Mouse (Mus musculus) left cerebral cortex, adult 2 months (tissue): ENCODE measurements around the gene Syt12. TPM values are rescaled to one million over a fixed set of nuclear protein-coding genes. Genes with fewer than 3 reads are reported as not detected.

Source experiments
- DNase-seq, 2 experiments: peaks; one replicate each; pipeline ENCODE4 v3.0.0; 2021 to 2022; ENCODE audit warnings: low spot score in 2 of 2, mixed read lengths in 1 of 2; ENCODE audit errors: extremely low spot score in 1 of 2
- H3K27ac ChIP-seq: fragments of 200-600 bp; 2 replicates; pipeline ENCODE4 v1.8.1; 2022
- H3K4me3 ChIP-seq: fragments of 200-600 bp; 2 replicates; pipeline ENCODE4 v1.8.1; 2022
- CTCF ChIP-seq: fragments of 200-600 bp; IDR thresholded peaks from 2 replicates; pipeline ENCODE4 v1.8.1; 2022; ENCODE audit warnings: antibody characterized with exemption, mild to moderate bottlenecking, moderate library complexity
- intact Hi-C: fragments of 180-260 bp; cut with DNase I; formaldehyde crosslinking; loops from one replicate; pipeline ENCODE4 v1.15.1; 2025
- total RNA-seq, 2 experiments: library from RNA; stranded (reverse); gene quantifications; 2 replicates each; pipeline ENCODE4 v1.2.3; 2021

Gene Syt12
- total RNA-seq, 2 experiments from 2014 or later = 36.8 to 39.8 TPM

DNA sequence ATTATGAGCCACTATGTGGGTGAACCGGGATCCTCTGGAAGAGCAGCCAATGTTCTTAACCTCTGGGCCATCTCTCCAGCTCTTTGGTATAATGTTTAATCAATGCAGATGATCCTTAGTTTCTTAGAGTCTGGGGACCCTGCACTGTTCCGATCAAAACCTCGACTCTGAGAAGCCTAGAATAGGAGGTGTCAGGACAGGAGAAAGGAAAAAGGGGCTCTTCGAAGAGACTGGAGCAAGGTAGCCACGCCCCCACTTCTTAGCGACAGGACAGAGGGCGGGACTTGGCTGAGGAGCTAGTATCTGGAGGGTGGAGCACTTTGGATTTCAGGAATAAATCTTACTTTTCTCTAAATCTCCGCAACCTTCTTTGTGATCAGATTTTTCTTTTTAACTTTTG lies 37.0 kb downstream of the Syt12 start:
- no peak for TF ChIP-seq CTCF
- H3K27ac ChIP-seq = no peak overlapping the region
- intact Hi-C loops = loop anchor here (5.0 kb wide), 1 partner anchor 103 kb away; no protein-coding TSS in a partner anchor
- no peak for DNase-seq
- H3K4me3 ChIP-seq = no peak overlapping the region

DNA sequence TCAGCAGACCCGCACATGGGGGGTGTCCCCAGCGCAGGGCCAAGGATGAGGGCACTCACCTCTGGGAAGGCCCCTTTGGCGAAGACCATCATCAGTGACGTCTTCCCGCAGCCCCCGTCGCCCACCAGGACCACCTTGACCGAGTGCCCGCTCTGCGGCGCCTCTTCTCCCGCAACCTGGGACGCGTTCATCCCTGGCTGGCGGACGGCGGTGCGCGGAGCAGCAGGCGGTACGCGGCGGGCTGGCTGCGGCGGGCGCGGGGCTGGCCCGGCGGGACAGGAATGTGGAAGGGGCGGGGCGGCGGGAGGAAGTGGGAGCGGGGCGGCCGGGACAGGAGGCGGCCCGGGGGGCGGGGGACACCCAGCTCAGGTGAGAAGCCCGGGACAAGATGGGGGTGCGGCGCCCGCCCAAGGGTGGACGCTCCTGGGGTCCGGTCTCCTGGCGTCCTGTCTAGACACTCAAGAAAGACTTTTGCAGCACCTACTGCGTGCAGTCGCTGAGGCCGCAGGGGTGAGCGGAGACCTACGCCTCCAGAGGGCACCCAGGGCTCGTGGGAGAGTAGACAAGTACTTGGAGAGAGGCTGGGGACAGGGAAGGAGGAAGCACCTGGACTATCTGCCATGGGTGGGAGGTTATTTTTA lies 38.0 kb downstream of the Syt12 start, which contains the start of gene Rhod:
Rhod (minus strand) TSS at position 272 of the 641 bp plus-strand sequence.
- intact Hi-C loops = no loop called here
- no peak for TF ChIP-seq CTCF
- Histone ChIP-seq H3K4me3 (peak within 1 kb of the TSS; percentile 44), H3K27ac (no peak within 1 kb of the TSS)
- no peak for DNase-seq

DNA sequence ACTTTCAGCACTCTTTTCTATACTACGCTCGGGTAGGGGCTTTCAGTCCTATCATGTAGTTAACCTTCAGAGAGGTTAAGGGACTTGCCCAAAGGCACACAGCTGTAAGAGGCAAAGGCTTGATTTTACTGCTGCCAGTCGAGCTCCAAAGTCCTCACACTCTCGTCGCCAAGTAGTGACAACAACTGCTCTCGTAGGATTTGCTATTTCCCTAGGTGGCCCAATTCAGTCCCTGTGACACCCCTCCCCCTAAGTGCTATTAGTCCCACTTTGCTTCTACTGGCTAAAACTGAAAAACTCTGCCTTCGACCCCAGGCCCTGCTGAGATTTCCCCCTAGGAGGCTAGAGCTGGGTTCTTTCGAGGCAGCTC lies 38.5 kb downstream of the Syt12 start:
- Histone ChIP-seq H3K27ac (no peak overlapping the region), H3K4me3 (peak overlapping the region; percentile 44)
- no peak for TF ChIP-seq CTCF
- no peak for DNase-seq
- intact Hi-C loops = no loop called here

DNA sequence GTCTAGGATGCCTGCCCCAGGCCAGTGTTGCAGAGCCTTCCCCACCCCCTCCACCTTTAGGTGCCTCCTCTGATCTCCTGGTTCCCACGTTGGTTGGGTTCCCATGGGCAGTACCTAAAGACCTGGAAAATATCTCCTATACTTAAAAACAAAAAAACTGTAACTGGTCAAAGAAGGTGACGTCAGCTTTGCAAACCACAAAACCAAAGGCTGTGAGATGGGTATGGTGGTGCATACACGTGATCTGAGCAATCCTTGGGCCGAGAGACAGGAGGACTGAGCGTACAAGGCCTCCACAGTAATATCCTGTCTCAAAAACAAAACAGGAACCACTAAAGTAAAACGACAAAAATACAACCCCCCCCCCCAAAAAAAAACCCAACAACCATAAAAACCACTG lies 39.4 kb downstream of the Syt12 start:
- no peak for DNase-seq
- intact Hi-C loops = no loop called here
- no peak for TF ChIP-seq CTCF
- H3K4me3 ChIP-seq = no peak overlapping the region
- H3K27ac ChIP-seq = no peak overlapping the region

DNA sequence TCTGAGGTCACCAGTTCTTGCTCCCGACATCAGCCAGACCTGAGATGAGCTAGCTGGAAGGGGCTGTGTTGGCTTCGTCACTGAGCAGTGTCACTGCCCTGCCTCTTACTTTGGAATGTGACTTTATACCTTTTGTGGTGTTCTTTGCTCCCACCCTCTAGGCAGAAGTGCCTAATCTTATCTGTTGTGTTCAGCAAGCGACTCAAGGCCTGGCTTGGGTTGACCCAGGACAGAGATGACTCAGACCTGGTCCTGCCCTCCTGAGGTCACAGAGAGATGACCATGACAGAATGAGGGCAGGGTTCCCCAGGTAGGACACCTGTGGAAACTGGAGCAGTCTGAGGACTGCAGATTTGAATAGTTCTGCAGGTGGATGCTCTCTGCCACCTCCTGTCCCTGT lies 41.0 kb downstream of the Syt12 start:
- Histone ChIP-seq H3K4me3 (no peak overlapping the region), H3K27ac (no peak overlapping the region)
- no peak for TF ChIP-seq CTCF
- no peak for DNase-seq
- intact Hi-C loops = no loop called here

DNA sequence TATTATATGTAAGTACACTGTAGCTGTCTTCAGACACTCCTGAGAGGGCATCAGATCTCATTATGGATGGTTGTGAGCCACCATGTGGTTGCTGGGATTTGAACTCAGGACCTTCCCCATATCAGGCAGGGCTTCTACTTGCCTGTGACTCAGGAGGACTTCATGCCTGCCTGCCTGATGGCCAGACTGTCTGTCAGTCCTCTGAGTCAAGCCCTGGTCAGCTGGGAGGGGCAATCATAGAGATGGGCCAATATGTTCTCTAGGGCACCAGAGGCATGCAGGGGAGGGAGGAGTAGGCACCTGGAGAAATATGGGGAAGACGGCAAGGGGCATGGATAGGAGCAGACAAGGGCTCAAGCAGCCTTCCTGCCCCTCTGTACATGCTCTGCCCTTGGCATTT lies 42.2 kb downstream of the Syt12 start:
- no peak for DNase-seq
- H3K4me3 ChIP-seq = no peak overlapping the region
- no peak overlapping the region for H3K27ac ChIP-seq
- intact Hi-C loops = no loop called here
- no peak for TF ChIP-seq CTCF

DNA sequence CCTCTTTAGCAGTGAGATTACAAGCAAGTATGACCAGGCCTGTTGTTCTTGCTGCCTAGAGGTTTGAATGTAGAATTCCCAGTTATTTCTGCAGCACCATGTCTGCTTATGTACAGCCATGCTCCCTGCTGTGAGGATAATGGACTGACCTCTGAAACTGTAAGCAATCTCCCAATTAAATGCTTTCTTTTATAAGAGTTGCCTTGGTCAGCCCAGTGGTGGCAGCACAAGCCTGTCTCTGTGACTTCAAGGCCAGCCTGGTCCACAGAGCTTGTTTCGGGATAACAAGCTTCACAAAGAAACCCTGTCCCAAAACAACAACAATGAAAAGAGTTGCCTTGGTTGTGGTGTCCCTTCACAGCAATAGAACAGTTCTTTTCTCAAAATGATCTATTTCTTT lies 43.5 kb downstream of the Syt12 start:
- TF ChIP-seq CTCF = no peak
- no peak overlapping the region for H3K4me3 ChIP-seq

DNA sequence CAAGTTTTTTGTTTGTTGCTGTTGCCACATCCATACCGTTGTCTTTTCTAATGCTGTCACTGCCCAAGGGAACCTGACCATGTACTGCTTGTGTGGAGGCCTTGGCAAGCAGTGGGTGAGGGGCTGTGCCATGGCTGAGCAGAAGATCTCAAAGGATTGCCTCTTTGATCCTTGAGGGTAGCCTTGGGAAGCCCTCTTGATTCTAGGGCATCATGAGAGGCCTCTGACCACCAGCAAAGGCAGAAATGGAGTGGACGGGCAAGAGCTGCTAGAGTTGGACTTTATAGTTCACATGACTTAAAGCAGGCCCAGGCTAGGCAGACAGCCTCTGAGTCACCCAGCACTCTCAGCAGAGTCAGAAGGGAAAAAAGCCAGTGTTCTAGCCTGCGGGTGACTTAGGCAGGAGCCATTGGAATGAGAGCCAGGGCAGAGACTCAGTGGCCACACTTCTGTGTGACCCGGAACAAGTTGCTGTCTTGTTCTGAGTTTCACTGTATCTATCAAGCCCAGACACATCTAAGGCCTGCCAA lies 47.1 kb downstream of the Syt12 start:
- H3K4me3 ChIP-seq = no peak overlapping the region
- no peak for DNase-seq
- TF ChIP-seq CTCF = no peak
- H3K27ac ChIP-seq = no peak overlapping the region
- intact Hi-C loops = no loop called here

More for the DNA sequence above, 43.5 kb downstream of the Syt12 start:
- no peak overlapping the region for H3K27ac ChIP-seq
- DNase-seq = no peak
- intact Hi-C loops = no loop called here

DNA sequence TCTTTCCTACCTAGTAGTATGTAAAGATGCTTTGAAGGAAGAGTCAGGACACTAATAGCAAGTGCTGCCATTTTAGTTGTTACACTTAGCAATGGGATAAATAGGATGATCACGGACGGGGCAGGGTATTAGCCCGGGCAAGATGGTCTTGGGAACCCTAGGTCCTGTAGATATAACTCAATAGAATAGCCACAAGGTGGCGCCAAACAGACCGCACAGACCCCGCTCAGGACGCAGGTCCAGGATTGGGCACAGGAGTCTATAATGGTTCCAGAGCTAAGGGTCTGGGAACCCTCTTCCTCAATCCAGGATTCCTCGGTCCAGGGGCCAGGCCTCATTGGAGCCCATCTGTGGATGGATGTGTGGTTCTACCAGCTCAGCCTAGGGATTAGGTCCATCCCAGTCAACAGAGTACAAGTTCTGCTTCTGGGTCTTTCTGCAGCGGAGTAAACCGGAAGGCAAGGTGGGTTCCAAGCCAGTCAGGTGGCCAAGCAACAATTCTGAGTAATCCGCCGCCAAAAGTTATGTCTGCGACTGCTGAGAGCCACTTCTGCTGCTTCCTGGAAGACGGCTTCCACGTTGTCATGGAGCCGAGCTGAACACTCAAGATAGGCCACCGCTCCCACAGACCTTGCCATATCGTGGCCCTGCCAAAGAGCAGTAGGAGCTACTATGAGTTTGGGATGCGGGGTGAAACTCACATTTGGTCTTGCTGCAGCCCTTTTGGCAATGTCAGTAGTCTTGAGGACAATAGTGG lies 51.5 kb downstream of the Syt12 start:
- intact Hi-C loops = no loop called here
- Histone ChIP-seq H3K4me3 (no peak overlapping the region), H3K27ac (no peak overlapping the region)
- TF ChIP-seq CTCF = peak; percentile 61
- no peak for DNase-seq

DNA sequence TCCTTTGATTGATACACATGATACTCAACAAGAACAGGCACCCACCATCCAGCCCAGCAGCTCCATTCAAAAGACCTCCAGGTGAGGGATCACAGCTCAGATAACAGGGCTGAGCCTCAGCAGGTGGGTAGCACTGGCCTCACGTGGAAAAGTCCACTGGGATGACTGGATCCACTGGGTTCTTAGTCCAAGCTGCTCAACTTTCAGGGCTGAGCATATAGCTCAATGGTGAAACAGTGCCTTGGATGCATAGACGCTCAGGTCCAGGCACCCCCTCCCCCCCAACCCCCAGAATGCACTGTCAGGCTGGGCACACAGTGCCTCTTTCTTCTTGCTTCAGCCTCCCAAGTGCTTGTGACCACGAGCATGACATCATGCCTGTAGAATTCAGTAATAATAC lies 54.2 kb downstream of the Syt12 start:
- TF ChIP-seq CTCF = no peak
- Histone ChIP-seq H3K27ac (no peak overlapping the region), H3K4me3 (no peak overlapping the region)
- intact Hi-C loops = no loop called here
- DNase-seq = no peak

DNA sequence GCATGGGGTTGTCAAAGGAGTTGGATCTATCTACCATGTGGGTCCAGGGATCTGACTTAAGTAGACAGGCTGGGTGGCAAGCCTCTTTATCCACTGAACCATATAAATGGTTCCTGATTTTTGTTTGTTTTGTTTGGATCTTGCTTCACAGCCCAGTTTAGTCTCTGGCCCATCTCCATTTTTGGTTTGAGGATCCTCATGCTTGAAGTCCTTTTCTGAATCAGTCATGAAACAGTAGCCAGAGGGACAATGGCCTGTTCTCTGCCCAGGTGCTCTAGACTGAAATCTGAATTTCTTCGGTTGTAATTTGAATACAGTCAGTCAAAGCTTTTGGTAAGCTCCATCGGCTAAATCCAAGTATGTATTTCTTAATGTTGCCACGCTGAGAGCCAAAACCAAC lies 54.7 kb downstream of the Syt12 start:
- intact Hi-C loops = no loop called here
- DNase-seq = no peak
- TF ChIP-seq CTCF = no peak

DNA sequence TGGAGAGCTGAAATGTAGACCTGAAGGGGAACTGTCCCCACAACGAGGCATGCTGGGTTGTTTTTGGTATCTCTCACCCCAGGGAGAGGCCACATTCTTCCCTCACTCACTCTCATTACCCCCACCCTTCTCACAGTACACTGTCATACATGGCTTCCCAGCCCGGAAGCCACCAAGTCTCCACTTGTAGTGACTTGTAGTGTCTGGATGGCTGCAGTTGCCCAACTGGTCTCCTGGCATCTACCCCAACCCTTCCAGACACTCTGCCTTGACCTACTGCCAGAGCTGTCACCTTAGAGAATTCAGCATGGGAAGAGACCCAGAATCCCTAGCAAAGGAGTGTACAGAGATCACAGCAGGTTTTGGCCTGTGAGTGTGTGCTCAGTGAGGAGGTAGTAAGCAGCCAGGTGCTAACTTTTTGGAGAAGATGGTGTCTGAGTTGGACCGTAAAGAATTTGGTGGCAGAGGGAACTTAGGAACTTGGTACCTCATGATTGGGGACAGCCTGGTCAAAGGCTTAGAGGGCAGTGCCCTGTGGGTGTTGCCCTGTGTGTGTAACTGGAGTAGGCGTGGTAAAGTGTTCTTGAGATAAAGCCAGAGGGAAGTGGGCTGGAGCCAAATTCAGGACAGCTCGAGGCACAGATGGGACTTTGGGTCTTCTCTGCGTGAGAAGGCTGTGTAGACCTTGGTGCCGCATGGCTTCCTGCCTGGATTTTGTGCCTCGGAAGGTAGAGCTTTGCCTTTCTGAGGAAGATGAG lies 56.9 kb downstream of the Syt12 start:
- DNase-seq = no peak
- no peak for TF ChIP-seq CTCF
- H3K4me3 ChIP-seq = no peak overlapping the region
- intact Hi-C loops = no loop called here
- no peak overlapping the region for H3K27ac ChIP-seq

More for the DNA sequence above, 54.7 kb downstream of the Syt12 start:
- Histone ChIP-seq H3K27ac (no peak overlapping the region), H3K4me3 (no peak overlapping the region)
